Mouse (Mus musculus) heart, embryonic 13.5 days (tissue): ENCODE data around the gene Apmap. TPM values are rescaled to one million over a fixed set of nuclear protein-coding genes. Genes with fewer than 3 reads are reported as not detected.

Experiments
- ATAC-seq: fragments of 200-750 bp; cut with Nextera tagmentation; 2 replicates; pipeline ENCODE4 v1.8.0; 2017; ENCODE audit warnings: moderate TSS enrichment; ENCODE audit not compliant: insufficient number of reproducible peaks, low FRiP score, low TSS enrichment; ENCODE audit errors: extremely low read depth
- H3K27ac ChIP-seq: fragments of 300-500 bp; sonication (generic); replicated peaks from 2 replicates; pipeline ENCODE4 v1.5.1; 2015; ENCODE audit warnings: moderate library complexity, mild to moderate bottlenecking, inconsistent platforms
- H3K27me3 ChIP-seq: fragments of 300-500 bp; sonication (generic); replicated peaks from 2 replicates; pipeline ENCODE4 v1.6.1; 2015; ENCODE audit warnings: mild to moderate bottlenecking, inconsistent platforms
- H3K36me3 ChIP-seq: fragments of 300-500 bp; sonication (generic); 2 replicates; pipeline ENCODE4 v1.6.1; 2015; ENCODE audit warnings: mild to moderate bottlenecking, inconsistent platforms
- H3K4me1 ChIP-seq: fragments of 300-500 bp; sonication (generic); 2 replicates; pipeline ENCODE4 v1.6.1; 2015; ENCODE audit warnings: inconsistent platforms
- H3K4me2 ChIP-seq: fragments of 300-500 bp; sonication (generic); 2 replicates; pipeline ENCODE4 v1.6.1; 2015; ENCODE audit warnings: inconsistent platforms, mild to moderate bottlenecking, moderate library complexity
- H3K4me3 ChIP-seq: fragments of 300-500 bp; sonication (generic); 2 replicates; pipeline ENCODE4 v1.5.1; 2015; ENCODE audit warnings: moderate library complexity, mild to moderate bottlenecking, inconsistent platforms
- H3K9ac ChIP-seq: fragments of 300-500 bp; sonication (generic); 2 replicates; pipeline ENCODE4 v1.6.1; 2015; ENCODE audit warnings: inconsistent platforms, mild to moderate bottlenecking, moderate library complexity
- H3K9me3 ChIP-seq: fragments of 300-500 bp; sonication (generic); 2 replicates; pipeline ENCODE4 v1.6.1; 2016; ENCODE audit warnings: inconsistent platforms
- WGBS: fragments of 180-500 bp; shearing (Covaris S2); methylation state at CpG from one replicate; pipeline ENCODE4 v1.1.7; 2015; ENCODE audit warnings: mixed read lengths; 5-methylcytosine and 5-hydroxymethylcytosine counted together
- polyA plus RNA-seq: library from polyadenylated mRNA; unstranded; fragments of >200 nt; fragmentation: Nextera tagmentation; extraction: Ambion mirVana; gene quantifications from 2 replicates; pipeline ENCODE4 v1.2.1, GENCODE M21; 2015

The Apmap gene
- polyA plus RNA-seq, 1 experiment from 2014 or later, result 25.2 TPM

DNA sequence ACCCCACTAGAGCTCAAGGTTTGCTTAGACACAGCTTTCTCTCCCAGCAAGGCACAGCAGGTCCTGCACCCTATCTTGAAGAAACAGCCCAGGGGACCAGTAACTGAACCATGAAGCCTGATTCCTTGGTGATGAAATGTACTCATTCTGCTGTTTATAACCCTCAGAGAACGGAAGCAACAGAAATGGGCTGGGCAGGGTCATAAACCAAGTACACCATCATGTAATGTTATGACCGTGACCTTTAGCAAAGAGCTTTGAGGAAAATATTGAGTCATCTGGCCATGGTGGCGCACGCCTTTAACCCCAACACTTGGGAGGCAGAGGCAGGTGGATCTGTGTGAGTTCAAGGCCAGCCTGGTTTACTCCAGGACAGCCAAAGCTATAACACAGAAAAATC, 36.9 kb upstream of the Apmap start:
- H3K9me3 ChIP-seq, result no peaks in the 10 kb centered on the region
- H3K27me3 ChIP-seq, result no peaks in the 10 kb centered on the region
- WGBS, result 86% methylated on average over 4 of the region's 4 CpGs

DNA sequence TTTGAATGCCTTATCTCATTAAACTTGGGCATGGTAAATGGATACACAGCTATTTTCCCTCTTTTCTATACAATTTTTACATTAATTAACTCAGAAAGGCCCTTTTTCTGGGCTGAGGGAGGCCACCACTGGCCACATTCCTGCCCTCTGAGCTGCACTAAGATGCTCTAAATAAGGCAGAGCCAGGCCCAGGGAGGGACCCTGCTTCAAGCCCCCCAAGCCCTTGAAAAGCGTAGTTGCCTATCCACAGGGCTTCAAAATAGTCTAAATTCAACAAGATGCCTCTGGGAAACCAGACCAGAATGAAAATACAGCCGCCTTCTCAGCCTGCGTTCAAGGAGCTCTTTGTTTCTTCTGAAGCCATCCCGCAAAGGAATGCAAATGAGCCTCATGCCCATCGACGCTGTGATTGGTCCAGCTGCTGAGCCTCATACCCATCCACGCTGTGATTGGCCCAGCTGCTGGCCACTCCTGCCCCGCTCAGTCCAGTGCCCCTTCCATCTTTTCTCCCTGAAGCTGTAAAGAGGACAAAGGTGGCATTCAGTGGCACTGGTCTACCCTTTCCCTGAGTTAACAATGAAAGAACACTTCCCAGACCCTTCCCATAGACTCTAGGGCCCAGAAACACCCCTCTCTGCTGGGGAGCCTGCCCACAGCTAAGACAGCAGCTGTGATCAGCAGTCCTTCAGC, 35.5 kb upstream of the Apmap start:
- Histone ChIP-seq H3K4me3 (no peak overlapping the region), H3K9ac (no peak overlapping the region), H3K4me1 (0 out of 2 replicates have a peak, but pooled peaks cover 2% of the 10 kb centered on the region), H3K9me3 (no peaks in the 10 kb centered on the region), H3K4me2 (no peak overlapping the region), H3K36me3 (no peaks in the 10 kb centered on the region), H3K27ac (no peak overlapping the region), H3K27me3 (no peaks in the 10 kb centered on the region)
- no peak for ATAC-seq
- 70% methylated on average over 8 of the region's 8 CpGs for WGBS

More for the DNA sequence above, 36.9 kb upstream of the Apmap start:
- Histone ChIP-seq H3K36me3 (no peaks in the 10 kb centered on the region), H3K4me3 (no peak overlapping the region), H3K4me1 (peaks cover 13% of the 10 kb centered on the region), H3K4me2 (no peak overlapping the region), H3K9ac (no peak overlapping the region), H3K27ac (no peak overlapping the region)
- no peak for ATAC-seq

DNA sequence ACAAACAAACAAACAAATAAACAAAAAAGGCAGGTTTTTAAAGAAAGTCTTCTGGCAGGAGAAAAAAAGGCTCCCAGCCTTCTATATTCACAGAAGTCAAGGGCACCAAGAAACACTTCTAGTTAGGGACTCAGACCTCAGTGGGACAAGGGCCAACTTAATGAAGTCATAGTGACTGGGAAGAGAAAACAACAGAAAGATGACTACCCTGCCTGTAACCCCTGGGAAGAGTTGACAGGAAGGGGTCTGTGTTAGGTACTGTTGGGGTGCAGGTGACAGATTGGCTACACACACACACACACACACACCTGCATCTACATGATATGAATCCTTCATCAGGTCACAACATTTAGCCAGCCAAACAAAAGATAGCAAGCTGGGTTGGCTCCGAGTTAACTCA, 34.8 kb upstream of the Apmap start:
- Histone ChIP-seq H3K4me3 (no peak overlapping the region), H3K9ac (no peak overlapping the region), H3K27me3 (no peaks in the 10 kb centered on the region), H3K4me1 (no peaks in the 10 kb centered on the region), H3K9me3 (no peaks in the 10 kb centered on the region), H3K4me2 (no peak overlapping the region), H3K36me3 (no peaks in the 10 kb centered on the region), H3K27ac (no peak overlapping the region)
- WGBS, result 77% methylated on average over 1 of the region's 1 CpGs
- ATAC-seq, result no peak

DNA sequence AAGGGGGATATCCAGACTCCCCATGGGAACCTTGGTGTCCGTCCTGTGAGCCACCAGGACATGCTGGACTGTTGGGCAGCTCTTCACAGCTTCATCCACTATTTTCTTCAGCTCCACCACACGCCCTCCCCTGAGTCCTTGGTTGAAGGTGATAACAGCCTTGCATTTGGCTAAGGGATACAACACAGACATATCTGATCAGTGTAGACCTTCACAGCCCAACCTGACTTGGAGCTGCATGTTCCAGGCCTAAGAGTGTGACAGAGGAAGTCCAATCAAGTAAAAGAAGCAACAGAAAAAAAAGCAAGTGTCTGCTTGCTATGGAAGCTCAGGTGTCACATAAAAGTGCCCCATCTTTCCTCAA, 30.0 kb upstream of the Apmap start:
- no peak for ATAC-seq
- no peaks in the 10 kb centered on the region for H3K9me3 ChIP-seq
- no peak overlapping the region for H3K4me2 ChIP-seq
- H3K27me3 ChIP-seq, result no peaks in the 10 kb centered on the region
- H3K4me1 ChIP-seq, result no peaks in the 10 kb centered on the region
- no peak overlapping the region for H3K27ac ChIP-seq
- no peaks in the 10 kb centered on the region for H3K36me3 ChIP-seq
- H3K4me3 ChIP-seq, result no peak overlapping the region
- no peak overlapping the region for H3K9ac ChIP-seq
- WGBS, result 44% methylated on average over 2 of the region's 2 CpGs

DNA sequence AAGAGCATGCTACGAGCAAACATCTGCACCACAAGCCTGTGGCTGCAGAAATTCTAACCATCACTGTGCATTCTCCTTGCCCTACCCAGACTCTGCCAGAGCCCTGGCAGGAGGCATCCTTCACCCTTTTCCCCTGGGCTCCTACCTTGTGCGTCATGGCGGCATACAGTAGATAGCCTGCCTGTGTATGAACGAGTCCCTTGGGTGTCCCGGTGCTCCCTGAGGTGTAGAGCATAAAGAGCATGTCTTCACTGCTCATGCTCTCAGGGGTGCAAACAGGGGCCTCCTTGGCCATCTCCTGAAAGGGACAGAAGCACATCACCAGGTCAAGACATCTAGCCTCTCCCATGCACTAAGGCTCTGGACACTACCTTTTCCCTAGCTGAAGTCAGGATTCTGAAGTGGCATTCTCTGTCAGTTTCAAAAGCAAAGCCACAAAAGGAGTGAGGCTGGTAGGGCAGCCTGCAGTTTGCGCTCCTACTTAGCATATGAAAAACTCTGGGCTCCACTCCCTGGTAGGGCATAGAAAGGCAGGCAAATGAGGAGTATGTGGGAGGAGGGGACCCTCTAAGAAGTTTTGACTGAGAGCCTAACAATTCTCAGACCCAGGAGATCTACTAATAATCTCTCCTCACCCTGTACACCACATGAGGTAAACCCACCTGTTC, 29.5 kb upstream of the Apmap start:
- H3K4me2 ChIP-seq, result no peak overlapping the region
- no peaks in the 10 kb centered on the region for H3K9me3 ChIP-seq
- no peaks in the 10 kb centered on the region for H3K27me3 ChIP-seq
- H3K4me1 ChIP-seq, result no peaks in the 10 kb centered on the region
- H3K9ac ChIP-seq, result no peak overlapping the region
- no peak overlapping the region for H3K27ac ChIP-seq
- no peak overlapping the region for H3K4me3 ChIP-seq
- WGBS, result 64% methylated on average over 6 of the region's 6 CpGs
- H3K36me3 ChIP-seq, result no peaks in the 10 kb centered on the region
- ATAC-seq, result no peak

DNA sequence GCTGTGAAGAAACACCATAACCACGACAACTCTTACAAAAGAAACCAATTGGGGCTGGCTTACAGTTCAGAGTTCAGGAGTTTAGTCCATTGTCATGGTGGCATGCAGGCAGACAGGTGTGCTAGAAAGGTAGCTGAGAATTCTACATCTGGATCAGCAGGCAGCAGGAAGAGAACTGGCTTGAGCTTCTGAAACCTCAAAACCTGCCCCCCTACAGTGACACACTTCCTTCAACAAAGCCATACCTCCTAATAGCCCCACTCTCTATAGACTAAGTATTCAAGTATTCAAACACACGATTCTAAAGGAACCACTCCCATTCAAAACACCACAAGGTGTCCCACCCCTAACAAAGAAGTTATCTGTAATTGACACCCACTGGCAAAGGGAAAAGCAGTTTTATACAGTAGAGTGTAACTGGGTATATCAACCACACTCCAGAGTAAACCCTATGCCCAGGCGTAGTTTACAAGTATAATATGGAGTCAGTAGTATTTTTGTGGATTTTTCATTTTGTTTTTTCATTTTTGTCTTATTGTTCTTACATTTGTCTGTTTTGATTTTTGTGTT, 27.6 kb upstream of the Apmap start:
- H3K9ac ChIP-seq, result no peak overlapping the region
- H3K4me2 ChIP-seq, result no peak overlapping the region
- H3K4me3 ChIP-seq, result no peak overlapping the region
- ATAC-seq, result no peak
- H3K9me3 ChIP-seq, result no peaks in the 10 kb centered on the region
- 75% methylated on average over 3 of the region's 3 CpGs for WGBS
- no peaks in the 10 kb centered on the region for H3K4me1 ChIP-seq
- no peaks in the 10 kb centered on the region for H3K36me3 ChIP-seq
- H3K27me3 ChIP-seq, result no peaks in the 10 kb centered on the region
- no peak overlapping the region for H3K27ac ChIP-seq

DNA sequence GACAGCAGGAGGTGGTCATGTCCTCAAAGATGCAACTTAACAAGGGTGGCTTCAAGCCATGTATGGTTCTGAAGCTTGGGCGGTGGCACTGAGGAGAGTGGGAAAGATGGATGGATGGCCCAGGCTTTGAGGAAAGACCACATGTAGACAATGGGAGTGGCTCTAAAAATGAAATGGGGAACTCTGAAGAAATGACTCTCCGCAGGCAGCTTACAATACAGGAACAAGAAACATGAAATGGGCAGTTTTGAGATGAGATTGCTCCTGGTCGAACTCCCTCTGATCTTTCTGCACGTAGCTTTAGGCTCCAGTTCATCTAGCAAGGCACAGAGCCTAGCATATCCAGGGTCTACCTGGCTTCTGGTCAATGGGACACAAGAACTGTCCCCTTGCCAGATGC, 20.9 kb upstream of the Apmap start:
- H3K9me3 ChIP-seq, result no peaks in the 10 kb centered on the region
- 77% methylated on average over 4 of the region's 4 CpGs for WGBS
- H3K9ac ChIP-seq, result no peak overlapping the region
- H3K36me3 ChIP-seq, result no peaks in the 10 kb centered on the region
- no peaks in the 10 kb centered on the region for H3K4me1 ChIP-seq
- no peak overlapping the region for H3K4me3 ChIP-seq
- no peak overlapping the region for H3K27ac ChIP-seq
- H3K27me3 ChIP-seq, result no peaks in the 10 kb centered on the region
- no peak for ATAC-seq
- H3K4me2 ChIP-seq, result no peak overlapping the region

DNA sequence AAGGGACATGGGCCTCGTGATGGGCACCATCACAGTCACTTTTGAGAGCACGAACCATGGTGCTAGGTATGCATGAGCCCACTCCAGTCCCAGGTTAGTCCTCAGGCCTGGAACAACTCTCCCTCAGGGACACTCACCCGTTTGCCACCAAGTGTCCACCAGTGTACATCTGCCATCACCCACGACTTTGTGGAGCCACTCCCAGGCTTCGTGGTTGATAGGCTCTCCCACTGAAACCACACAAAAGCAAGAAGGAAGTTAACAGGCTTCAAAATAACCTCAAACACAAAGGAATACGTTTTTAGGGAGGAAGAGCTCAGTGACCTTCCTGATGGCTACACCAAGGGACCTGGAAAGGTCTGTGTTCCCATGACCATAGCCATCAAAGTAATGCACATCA, 18.8 kb upstream of the Apmap start:
- Histone ChIP-seq H3K27ac (no peak overlapping the region), H3K4me3 (no peak overlapping the region), H3K9me3 (no peaks in the 10 kb centered on the region), H3K9ac (no peak overlapping the region), H3K4me2 (no peak overlapping the region), H3K4me1 (no peaks in the 10 kb centered on the region), H3K27me3 (no peaks in the 10 kb centered on the region), H3K36me3 (no peaks in the 10 kb centered on the region)
- no peak for ATAC-seq
- 60% methylated on average over 6 of the region's 6 CpGs for WGBS

DNA sequence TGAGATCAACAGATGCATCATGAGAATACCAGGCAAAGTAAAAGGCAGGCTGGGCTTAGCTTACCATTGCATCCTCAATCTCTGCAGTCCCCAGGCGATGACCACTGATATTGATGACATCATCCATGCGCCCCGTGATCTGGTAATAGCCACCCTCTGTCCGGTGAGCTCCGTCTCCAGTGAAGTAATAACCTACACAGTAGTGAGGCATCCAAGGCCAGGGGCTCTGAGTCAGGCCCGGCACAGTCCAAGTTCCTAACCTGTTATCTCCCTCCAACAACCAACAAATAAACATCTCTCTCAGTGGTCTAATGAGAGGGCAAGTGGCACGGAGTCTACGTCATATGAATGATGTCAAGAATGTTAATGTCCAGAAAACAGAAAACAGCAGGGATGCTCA, 16.6 kb upstream of the Apmap start:
- no peaks in the 10 kb centered on the region for H3K27me3 ChIP-seq

DNA sequence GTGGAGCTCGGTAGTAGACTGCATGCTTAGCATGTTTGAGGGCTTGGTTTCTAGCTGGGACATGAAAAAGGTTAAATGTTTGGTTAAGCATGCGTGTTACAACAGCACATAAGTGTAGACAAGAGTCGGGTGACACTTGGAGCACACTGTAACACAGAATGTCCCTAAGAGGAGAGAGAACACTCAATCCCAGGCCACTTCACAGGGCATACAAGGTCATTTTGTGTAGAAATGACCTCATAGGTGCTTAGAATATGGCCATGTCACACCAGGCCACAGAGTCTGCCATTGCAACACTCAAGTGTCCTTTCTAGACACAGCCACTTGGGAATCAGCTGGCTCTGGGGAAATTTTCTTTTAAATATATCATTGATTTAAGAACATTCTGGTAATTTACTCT, 15.6 kb upstream of the Apmap start:
- 76% methylated on average over 3 of the region's 3 CpGs for WGBS
- no peak overlapping the region for H3K9ac ChIP-seq
- no peaks in the 10 kb centered on the region for H3K4me1 ChIP-seq
- no peak overlapping the region for H3K4me2 ChIP-seq
- H3K27me3 ChIP-seq, result no peaks in the 10 kb centered on the region
- no peaks in the 10 kb centered on the region for H3K36me3 ChIP-seq
- no peak overlapping the region for H3K27ac ChIP-seq
- no peaks in the 10 kb centered on the region for H3K9me3 ChIP-seq
- no peak overlapping the region for H3K4me3 ChIP-seq
- ATAC-seq, result no peak

More for the DNA sequence above, 16.6 kb upstream of the Apmap start:
- H3K4me2 ChIP-seq, result no peak overlapping the region
- no peak overlapping the region for H3K4me3 ChIP-seq
- no peaks in the 10 kb centered on the region for H3K4me1 ChIP-seq
- WGBS, result 85% methylated on average over 8 of the region's 8 CpGs
- no peak overlapping the region for H3K9ac ChIP-seq
- no peak overlapping the region for H3K27ac ChIP-seq
- H3K36me3 ChIP-seq, result no peaks in the 10 kb centered on the region
- no peak for ATAC-seq
- H3K9me3 ChIP-seq, result no peaks in the 10 kb centered on the region

DNA sequence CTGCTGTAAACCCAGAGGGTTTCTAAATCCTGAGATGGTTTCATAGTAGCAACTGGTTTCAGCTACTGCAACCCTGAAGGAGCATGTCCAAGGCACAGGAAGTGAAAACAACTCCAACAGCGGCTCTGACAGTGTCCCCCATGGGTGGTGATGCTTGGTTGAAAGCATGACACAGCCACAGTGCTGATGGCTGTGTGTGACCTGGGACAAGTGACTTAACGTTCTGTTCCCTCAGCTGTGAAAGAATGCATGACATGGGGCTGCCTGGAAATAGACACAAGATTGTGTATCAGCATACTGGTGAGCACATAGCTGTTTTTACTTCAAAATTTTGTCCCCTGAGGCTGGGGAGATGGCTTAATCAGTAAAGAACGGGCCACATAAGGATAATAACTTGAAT, 13.3 kb upstream of the Apmap start:
- no peak overlapping the region for H3K4me3 ChIP-seq
- WGBS, result 53% methylated on average over 3 of the region's 3 CpGs

DNA sequence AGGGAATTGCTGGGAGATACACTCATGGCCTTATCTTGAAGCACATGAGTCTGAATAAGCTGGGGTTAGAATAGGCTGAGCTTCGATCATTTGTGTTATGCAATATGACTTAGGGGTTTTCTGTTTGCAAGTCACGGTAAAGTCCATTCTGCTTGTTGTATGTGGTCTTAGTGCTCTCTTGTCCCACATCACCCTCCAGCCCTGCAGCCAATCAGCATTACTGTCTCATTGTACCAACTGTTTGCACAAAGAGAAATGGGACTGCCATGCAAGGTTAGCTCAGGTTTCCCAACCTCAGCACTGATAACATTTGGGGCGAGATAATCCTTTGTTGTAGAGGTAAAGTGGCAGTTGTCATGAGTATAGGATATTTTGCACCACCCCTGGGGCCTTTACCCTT, 1.7 kb upstream of the Apmap start:
- no peak for ATAC-seq
- Histone ChIP-seq H3K4me2 (no peak overlapping the region), H3K9me3 (no peaks in the 10 kb centered on the region), H3K27ac (no peak overlapping the region), H3K4me3 (no peak overlapping the region), H3K36me3 (no peaks in the 10 kb centered on the region), H3K27me3 (peaks cover 9% of the 10 kb centered on the region; the same call in 1 of the 2 replicates), H3K4me1 (peaks cover 14% of the 10 kb centered on the region), H3K9ac (no peak overlapping the region)
- 54% methylated on average over 3 of the region's 3 CpGs for WGBS

More for the DNA sequence above, 13.3 kb upstream of the Apmap start:
- Histone ChIP-seq H3K27me3 (no peaks in the 10 kb centered on the region), H3K4me1 (no peaks in the 10 kb centered on the region), H3K9me3 (no peaks in the 10 kb centered on the region), H3K4me2 (no peak overlapping the region), H3K36me3 (no peaks in the 10 kb centered on the region), H3K9ac (no peak overlapping the region), H3K27ac (no peak overlapping the region)
- no peak for ATAC-seq
